ENCODE assay signal across 25 mouse cellular contexts in the genomic region with DNA sequence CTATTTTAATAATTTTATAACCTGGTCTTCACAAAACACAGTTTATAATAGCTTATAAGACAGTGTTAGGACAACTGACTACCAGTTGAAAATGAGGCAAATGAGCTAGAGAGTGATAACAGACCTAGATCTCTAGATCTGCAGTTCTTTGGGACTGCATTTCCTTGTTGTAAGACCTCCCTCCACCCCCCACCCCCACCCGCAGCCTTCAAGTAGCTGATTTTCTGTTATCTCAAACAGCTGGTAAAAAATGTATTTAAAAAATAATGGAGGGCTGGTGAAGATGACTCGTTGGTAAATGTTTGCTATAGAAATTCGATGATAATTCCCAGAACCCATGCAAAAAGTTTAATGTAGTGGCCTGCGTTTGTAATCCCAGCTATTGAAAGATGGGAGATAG.
"Had no signal": no experiment of that assay in that cellular context is flagged by ENCODE, and none has a peak within 500 bp of the region (broad histone marks: within the 10 kb centered on the region; RNA-seq: fewer than 3 reads in every experiment).

No protein-coding gene starts in this region.

- DNase-seq: cerebellum, adult 9-10 months; cerebellum, adult 9-11 months; cerebellum, postnatal 10 days; cerebellum, postnatal 14 days; cerebellum, postnatal 25 days; cerebellum, postnatal 36 days; embryo, embryonic 11 days; forebrain, postnatal 0 days; gastrocnemius, adult 2 months; gastrocnemius, postnatal 10 days; gastrocnemius, postnatal 14 days; gastrocnemius, postnatal 25 days; gastrocnemius, postnatal 36 days; heart, adult 11 months; heart, adult 18-20 months; heart, adult 2 months had no signal

- H3K27me3 ChIP-seq: embryonic facial prominence, embryonic 12.5 days; embryonic facial prominence, embryonic 13.5 days; embryonic facial prominence, embryonic 15.5 days; forebrain, embryonic 12.5 days; forebrain, embryonic 13.5 days; forebrain, embryonic 15.5 days had no signal

- H3K9me3 ChIP-seq: embryonic facial prominence, embryonic 10.5 days; embryonic facial prominence, embryonic 12.5 days; embryonic facial prominence, embryonic 13.5 days; embryonic facial prominence, embryonic 15.5 days; forebrain, embryonic 12.5 days; forebrain, embryonic 13.5 days; forebrain, embryonic 15.5 days had no signal

- H3K9ac ChIP-seq: embryonic facial prominence, embryonic 12.5 days; embryonic facial prominence, embryonic 13.5 days; embryonic facial prominence, embryonic 15.5 days; forebrain, embryonic 12.5 days; forebrain, embryonic 13.5 days; forebrain, embryonic 15.5 days; forebrain, postnatal 0 days had no signal

- H3K36me3 ChIP-seq: embryonic facial prominence, embryonic 12.5 days; embryonic facial prominence, embryonic 15.5 days; forebrain, embryonic 12.5 days had no signal

- H3K4me1 ChIP-seq: embryonic facial prominence, embryonic 10.5 days; embryonic facial prominence, embryonic 12.5 days; embryonic facial prominence, embryonic 13.5 days; embryonic facial prominence, embryonic 15.5 days; forebrain, embryonic 10.5 days; forebrain, embryonic 12.5 days; forebrain, embryonic 13.5 days; forebrain, embryonic 15.5 days had no signal

- H3K27ac ChIP-seq: embryonic facial prominence, embryonic 10.5 days; embryonic facial prominence, embryonic 12.5 days; embryonic facial prominence, embryonic 13.5 days; embryonic facial prominence, embryonic 15.5 days; forebrain, embryonic 10.5 days; forebrain, embryonic 12.5 days; forebrain, embryonic 13.5 days; forebrain, embryonic 15.5 days; gastrocnemius, adult 2 months; heart, adult 2 months had no signal

- H3K4me3 ChIP-seq: embryonic facial prominence, embryonic 10.5 days; embryonic facial prominence, embryonic 12.5 days; embryonic facial prominence, embryonic 13.5 days; embryonic facial prominence, embryonic 15.5 days; erythroblast, embryonic 14.5 days; forebrain, embryonic 10.5 days; forebrain, embryonic 12.5 days; forebrain, embryonic 13.5 days; forebrain, embryonic 15.5 days; gastrocnemius, adult 2 months; heart, adult 2 months had no signal
